Mouse (Mus musculus) adrenal gland, adult 10 weeks (tissue): ENCODE measurements around the gene Rpf2. TPM values are rescaled to one million over a fixed set of nuclear protein-coding genes. Genes with fewer than 3 reads are reported as not detected.

Experiments used
- polyA plus RNA-seq: library from polyadenylated mRNA; stranded (reverse); fragments of 350-450 nt; fragmentation: Illumina TruSeq; extraction: RNeasy Lipid Tissue Mini Kit (QIAGEN cat#74804); gene quantifications from one replicate; pipeline ENCODE4 v1.2.3, GENCODE M21; 2014; ENCODE audit warnings: low read depth, low replicate concordance

Rpf2 gene
- 146 TPM for polyA plus RNA-seq

GRCm38 (mm10) chr10:40246374-40247165, at the start of gene Rpf2:
Gene Rpf2 (minus strand): TSS chr10:40247036.

DNA sequence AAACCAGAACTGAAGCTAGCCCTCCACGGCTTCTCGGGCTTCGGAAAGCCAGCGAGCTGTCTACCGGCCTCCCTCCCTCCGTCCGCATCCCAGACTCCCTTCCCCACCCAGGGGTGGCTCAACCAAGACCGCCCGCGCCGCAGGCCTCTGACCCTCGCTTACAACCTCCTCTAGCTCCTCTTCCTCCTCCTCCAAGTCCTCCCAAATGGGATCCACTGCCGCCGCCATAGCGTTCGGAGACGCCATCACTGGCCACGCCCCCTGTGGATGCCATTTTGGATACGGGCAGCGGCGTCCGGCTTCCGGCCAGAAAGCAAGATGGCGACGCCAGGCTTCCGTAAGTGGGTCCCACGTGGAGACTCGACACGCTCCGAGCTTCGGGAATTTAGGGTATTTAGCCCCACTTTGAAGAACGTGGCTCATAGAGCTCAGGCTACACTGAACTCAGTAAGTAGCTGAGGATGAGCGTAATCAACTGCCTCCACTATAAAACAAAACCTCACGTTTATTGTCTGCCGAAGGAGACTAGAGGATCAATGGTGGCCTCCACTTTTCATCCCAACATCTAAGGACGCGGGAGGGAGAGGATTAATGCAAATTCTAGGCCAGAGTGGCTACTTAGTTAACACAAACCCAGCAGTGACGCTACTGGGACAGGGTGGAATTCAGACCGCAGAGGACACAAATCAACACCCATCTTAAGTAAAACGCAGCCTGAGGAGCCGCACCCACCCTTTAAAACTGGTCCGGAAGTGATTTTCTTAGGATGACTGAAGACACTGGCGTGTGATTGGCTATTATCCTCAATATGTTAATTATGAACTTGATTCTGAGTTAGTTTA, 10.8 kb upstream of the Rpf2 start, which contains the start of gene Gtf3c6:
Gene Gtf3c6, minus strand, starts transcription at position 695 of the 842 bp plus-strand sequence.

Other genes starting within 250 kb of the Rpf2 start
- gene Mfsd4b1, start 221.8 kb downstream of the Rpf2 start, polyA plus RNA-seq: 2.0 TPM
- gene Slc16a10, start 104.8 kb downstream of the Rpf2 start, polyA plus RNA-seq: 20.1 TPM
- gene Gtf3c6, start 11.1 kb upstream of the Rpf2 start, polyA plus RNA-seq: 158 TPM
- 257 TPM for gene Amd1, start 55.1 kb upstream of the Rpf2 start, polyA plus RNA-seq
- 29.6 TPM for gene Cdk19, start 92.5 kb upstream of the Rpf2 start, polyA plus RNA-seq